Mouse (Mus musculus): ENCODE measurements around the gene Rnf225.
"Not testable (repeated sequence)": the region's sequence is repeated elsewhere in the genome, so short reads cannot be mapped to it uniquely, and the experiment has no call there.

Rnf225 gene

GRCm38 (mm10) chr7:12933615-12934140 is 6.5 kb downstream of the Rnf225 start:
- no peak for DNase-seq

DNA sequence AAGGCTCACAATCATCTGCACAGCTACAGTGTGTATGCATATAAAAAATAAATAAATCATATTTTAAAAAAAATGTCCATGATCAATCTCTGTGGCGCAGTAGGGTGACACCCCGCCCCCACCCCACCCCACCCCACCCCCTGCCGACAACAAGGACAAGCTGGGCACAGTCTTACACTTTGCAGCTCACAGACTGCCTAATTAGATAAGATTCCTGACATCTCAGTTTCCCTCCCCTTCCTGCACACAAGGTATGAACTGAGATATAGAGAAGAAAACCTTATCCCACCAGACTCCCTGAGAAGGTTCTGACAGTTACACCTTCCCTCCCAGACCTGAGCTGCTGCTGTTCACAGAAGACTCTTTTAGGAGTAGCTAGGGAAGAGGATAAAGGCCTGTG is 7.6 kb downstream of the Rnf225 start:
- no peak for DNase-seq

- DNase-seq = not testable (repeated sequence)
These were observed 10.1 kb downstream of the Rnf225 start for GRCm38 (mm10) chr7:12937254-12937803.

GRCm38 (mm10) chr7:12940599-12940998 is 13.4 kb downstream of the Rnf225 start:
- DNase-seq = no peak

- DNase-seq = no peak
These were observed 16.3 kb downstream of the Rnf225 start for GRCm38 (mm10) chr7:12943488-12943887.

- DNase-seq = peak; percentile 88 to 94
These were observed 22.0 kb downstream of the Rnf225 start for GRCm38 (mm10) chr7:12949032-12949871.

DNA sequence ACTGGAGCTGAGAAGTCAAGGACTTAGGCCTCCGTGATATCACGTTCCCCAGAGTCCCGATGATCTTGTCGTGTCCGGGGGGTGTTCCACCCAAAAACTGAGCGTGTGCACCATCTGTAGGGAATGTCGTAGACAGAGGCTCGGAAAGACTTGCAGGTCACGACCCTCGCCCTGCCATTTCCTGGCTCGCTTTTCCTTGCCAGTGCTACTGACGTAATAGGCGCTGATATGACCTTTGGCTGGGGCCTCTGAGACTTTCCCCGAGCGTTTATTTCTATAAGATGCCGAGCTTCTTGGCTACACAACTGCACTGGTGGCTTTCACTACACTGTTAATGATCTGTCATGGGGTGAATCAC is 22.6 kb downstream of the Rnf225 start:
- no peak for DNase-seq

DNA sequence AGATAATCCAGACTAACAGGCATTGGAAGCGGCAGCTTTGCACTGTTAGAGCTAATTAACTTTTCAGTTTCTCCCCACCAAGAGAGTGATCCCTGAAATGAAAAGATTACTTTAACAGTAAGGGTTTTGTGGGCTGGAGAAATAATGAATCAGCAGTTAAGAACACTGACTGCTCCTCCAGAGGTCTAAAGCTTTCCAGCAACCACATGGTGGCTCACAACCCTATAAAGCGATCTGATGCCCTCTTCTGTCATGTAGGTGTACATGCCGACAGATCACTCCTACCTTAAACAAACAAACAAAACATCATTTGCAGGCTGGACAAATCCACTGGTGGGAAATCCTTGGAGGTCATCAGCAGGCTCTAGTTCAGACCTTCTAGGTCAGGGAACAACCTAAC is 27.7 kb downstream of the Rnf225 start:
- peak in 1 of 2 experiments; percentile 15 for DNase-seq

DNA sequence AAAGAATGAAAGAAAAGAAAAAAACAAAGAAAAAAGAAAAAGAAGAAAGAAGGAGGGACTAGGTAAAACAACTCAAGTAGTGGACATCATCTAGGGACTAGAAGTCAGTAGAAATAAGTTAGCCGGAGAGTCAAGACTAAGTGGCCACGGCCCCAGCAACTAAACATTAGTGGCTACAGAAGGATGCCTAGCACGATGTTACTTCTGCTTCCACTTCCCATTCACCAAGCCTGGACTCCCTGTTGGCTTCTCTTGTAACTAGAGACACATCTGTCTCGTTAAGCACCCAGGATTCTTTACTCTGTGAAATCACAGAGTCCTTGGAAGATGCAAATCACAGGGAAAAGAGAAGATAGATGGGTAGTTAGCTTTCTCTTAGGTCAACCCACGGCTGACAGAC is 30.3 kb downstream of the Rnf225 start:
- DNase-seq = no peak

- DNase-seq = no peak
These were observed 31.7 kb downstream of the Rnf225 start for GRCm38 (mm10) chr7:12958948-12959347.

DNA sequence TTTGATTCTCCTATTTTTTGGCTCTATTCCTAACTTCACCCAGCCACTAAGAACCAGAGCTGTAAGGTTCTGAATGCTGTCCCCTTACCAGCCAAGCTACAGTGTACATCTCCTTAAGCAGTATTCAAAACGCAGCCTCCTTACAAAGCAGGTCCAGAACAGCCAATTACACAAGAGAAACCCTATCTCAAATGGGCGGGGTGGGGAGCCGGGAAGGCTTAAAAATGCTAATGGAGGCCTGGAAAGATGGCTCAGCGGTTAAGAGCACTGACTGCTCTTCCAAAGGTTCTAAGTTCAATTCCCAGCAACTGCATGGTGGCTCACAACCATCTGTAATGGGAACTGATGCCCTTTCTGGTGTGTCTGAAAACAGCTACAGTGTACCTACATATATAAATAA is 32.5 kb downstream of the Rnf225 start:
- DNase-seq = no peak

DNA sequence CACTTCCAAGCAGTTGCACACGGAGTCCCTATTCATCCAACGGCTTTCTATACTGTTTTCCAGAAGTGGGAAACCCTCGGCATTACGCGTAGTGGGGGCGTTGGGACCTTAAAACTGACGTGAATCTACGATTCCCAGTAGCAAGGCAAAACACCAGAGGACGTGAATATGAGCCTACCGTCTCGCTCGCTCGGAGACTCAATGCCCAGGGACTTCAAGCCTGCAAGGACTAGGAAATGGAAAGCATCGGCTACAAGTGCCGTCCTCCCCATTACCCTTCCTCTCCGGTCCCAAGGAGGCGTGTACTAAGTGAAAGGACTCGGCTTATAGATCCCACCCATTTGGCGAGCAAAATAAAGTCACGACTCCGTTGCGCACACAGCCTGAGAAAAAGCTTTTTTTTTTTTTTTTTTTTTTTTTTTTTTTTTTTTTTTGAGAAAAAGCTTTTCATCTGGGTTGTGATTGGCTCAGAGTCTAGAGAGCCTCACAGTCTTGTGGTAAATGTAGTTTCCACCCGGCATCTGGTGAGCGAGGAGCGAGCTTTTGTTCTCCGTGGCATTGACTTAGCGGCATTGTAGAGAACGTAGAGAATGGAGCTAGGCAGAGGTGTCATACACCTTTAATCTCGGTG is 34.4 kb downstream of the Rnf225 start:
- DNase-seq = peak; percentile 54 to 59

DNA sequence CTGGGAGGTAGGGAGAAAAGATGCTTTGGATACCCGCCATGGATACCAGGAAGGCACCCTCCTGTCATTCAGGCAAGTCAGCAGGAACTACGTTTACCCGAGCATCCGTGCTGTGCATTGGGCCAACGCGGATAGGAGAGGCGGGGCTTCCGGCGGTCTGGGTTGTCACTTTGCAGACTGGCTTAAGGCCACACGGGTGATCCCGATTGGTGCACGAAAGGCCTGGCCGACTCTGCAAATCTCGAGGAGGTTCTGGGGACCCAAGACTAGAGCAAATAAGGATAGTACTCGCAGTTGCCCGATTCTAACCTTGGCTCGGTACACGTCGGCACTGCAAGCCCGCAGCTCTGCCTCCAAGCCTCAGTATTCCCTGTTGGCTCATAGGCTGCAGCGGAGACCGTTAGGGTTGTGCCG is 38.5 kb downstream of the Rnf225 start, which contains the start of gene Zfp324:
Gene Zfp324 (plus strand): TSS at position 161 of the 414 bp plus-strand sequence.
- peak; percentile 89 to 93 for DNase-seq

DNA sequence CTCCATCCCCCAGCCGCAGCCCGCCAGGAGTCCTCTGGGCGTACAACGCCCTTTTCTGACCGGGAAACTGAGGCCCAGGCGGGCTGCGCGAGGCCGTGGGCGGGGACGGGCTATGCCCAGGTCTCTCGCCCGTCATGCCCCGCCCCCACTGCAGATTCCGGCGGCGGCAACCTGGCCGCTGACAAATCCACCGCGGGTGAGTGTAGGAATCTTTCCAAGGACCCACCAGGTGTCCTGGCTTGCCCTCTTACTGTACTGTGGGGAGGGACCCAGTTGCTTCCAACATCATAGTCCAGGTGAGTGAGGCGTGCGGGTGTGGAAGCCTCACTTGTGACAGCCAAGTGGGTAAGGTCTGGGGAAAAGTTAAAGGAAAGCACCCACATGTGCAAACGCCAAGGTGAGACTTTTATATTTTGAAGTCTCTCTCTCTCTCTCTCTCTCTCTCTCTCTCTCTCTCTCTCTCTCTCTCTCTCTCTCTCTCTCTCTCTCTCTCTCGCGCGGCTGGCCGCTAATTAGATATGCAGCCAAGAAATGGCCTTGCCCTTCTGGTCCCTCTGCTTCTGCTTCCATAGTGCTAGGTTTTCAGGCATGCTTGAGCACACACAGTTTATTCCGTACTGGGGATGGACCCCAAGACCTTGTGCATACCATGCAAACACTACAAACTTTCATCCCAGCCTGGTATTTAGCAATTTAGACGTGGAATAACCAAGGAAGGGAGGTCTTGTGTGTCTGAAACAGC is 39.1 kb downstream of the Rnf225 start:
- peak; percentile 94 to 97 for DNase-seq

- DNase-seq = no peak
These were observed 43.7 kb downstream of the Rnf225 start for GRCm38 (mm10) chr7:12970906-12971305.

DNA sequence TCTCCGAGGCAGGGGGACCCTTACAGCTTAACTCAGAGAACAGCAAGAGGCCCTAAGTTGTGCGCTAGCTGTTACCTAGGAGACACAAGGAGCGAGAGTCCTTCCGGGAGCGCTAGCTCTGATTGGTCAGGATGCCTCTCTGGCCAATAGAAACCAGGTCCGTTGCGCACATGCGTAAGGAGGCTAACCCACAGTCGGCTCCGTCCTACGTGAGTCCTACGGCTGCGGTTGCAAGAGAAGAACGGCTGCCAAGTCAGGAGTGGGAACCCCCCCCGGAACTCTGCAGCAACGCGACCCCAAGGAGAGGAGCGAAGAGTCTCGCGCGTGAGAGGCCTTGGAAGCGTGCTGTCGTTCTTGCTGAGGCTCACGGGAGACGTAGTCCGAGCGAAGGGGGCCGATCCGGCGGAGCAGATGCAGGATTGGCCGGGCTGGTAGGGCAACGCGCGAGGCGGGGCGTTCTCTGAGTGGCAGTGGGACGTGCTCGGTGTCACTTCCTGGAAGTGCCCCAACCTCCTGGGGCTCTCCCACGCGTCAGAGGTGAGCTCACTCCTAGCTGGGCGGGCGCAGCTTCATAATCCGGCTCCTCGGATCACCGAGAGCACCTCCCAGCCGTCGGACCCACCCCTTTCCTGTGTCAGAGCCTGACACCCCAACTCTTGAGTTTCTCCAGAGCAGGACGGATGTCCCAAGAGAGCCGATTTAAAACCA is 50.6 kb downstream of the Rnf225 start, which contains the start of gene Zfp446:
Gene Zfp446 (plus strand): TSS at position 167 of the 708 bp plus-strand sequence.
- peak; percentile 99 to 100 for DNase-seq

DNA sequence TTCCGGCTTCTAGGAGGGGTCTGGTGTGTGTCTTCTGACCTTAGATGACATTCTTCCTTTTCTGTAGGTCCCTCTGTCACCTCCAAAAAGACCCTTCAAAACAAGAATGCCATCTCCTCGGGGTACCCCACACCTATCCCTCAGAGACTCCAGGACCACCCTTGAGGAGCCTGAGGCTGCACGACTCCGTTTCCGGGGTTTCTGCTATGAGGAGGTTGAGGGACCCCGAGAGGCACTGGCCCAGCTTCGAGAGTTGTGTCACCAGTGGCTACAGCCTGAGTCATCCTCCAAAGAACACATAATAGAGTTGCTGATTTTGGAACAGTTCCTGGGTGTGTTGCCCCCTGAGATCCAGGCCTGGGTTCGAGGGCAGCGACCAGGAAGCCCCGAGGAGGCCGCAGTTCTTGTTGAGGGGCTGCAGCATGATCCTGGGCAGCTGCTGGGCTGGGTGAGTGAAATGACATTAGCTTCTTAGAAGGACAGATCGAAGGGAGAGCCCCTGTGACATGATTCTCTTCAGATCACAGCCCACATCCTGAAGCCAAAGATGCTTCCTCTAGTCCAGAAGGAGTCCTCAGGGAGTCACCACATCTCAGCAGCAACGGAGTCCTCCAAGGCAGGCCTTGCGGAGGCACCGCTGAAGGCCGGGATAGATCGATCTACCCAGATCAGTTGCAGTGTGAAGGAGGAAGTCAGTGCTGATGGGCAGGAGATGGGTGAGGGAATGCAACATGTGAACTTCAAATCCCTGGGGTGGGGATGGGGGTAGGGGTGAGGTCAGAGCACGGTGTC is 51.9 kb downstream of the Rnf225 start:
- peak in 1 of 2 experiments; percentile 22 for DNase-seq

- no peak for DNase-seq
These were observed 52.6 kb downstream of the Rnf225 start for GRCm38 (mm10) chr7:12979776-12980175.

GRCm38 (mm10) chr7:12980291-12980690 is 53.1 kb downstream of the Rnf225 start:
- DNase-seq = no peak
